Mouse (Mus musculus): Measurements from ENCODE around the gene Dennd2a.

DNA sequence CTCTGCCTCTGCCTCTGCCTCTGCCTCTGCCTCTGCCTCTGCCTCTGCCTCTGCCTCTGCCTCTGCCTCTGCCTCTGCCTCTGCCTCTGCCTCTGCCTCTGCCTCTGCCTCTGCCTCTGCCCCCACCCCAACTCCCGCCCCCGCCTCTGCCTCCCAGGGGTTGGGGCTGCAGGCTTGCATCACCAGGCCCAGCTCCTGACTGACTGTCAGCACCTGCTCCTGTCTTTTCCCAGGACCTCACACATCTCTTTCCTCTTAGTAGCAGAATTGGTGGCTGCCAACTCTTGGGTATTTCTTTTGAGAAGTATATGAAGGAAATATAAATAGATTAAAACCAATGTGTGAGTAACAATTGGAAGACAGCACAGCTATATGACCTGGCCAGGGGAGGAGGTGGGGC lies 22.9 kb upstream of the Dennd2a start:
- no peak for TF ChIP-seq CTCF (IDR thresholded peaks at IDR 0.05; ENCODE audit: low read depth, low read length)
- no peak for TF ChIP-seq POLR2A (IDR thresholded peaks at IDR 0.05; ENCODE audit: borderline replicate concordance, low read depth, low read length)
